10 mouse cellular contexts compared by ENCODE assay signal in the genomic region with DNA sequence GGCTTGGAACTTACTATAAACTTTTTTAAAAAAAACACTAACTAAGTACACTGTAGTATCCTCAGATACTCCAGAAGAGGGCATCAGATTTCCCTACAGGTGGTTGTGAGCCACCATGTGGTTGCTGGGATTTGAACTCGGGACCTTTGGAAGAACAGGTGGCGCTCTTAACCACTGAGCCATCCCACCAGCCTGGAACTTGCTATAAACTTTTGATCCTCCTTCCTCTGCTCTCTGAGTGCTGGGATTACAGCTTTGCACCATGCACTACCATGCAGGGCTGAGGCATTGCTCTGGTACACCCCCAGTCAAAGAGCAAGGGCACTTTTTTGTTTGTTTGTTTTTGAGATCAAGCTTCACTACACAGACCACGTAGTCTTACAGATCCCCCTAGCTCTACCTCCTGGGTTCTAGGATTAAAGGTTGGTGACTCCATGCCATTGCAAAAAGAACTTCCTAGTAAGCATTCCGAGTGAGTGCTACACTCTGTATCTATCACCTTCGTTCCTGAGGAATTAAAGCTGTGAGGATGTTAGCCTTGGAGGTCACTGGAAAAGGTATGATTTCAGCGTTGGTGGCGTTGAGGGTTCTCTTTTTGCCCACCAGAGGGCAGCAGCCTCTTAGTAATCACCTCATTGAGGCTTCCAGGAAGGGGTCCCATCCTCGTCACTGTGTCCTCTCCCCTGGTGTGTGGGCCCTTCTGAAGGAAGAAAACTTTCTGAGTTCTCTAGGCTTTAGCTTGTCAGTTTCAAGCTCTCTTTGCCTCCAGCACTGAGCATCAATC. TPM values are rescaled to one million over a fixed set of nuclear protein-coding genes. Genes with fewer than 3 reads are reported as not detected.
DNase-seq lines count a peak whose midpoint lies in the region; ATAC-seq and TF ChIP-seq lines count a peak whose summit lies in the region.
"Had no signal": no experiment of that assay in that cellular context is flagged by ENCODE, and none has a peak within 500 bp of the region (broad histone marks: within the 10 kb centered on the region; RNA-seq: fewer than 3 reads in every experiment).

No protein-coding gene starts in this region.

- H3K27me3 ChIP-seq in heart, embryonic 10.5 days (ENCODE audit: insufficient read depth, poor library complexity, severe bottlenecking): peaks cover 9% of the 10 kb centered on the region
- H3K27me3 ChIP-seq in heart, embryonic 12.5 days (replicated peaks): peaks cover 10% of the 10 kb centered on the region
- H3K27me3 ChIP-seq in midbrain, embryonic 14.5 days (ENCODE audit: control insufficient read depth, insufficient read depth, low read length): peaks cover 35% of the 10 kb centered on the region
- no peaks in the 10 kb centered on the region for H3K27me3 ChIP-seq in splenic B cell, adult 2 months (ENCODE audit: control insufficient read depth, insufficient read depth, low read length, poor library complexity, severe bottlenecking)
- H3K27me3 ChIP-seq: embryonic facial prominence, embryonic 15.5 days; lung, embryonic 15.5 days had no signal

- H3K4me2 ChIP-seq in heart, embryonic 12.5 days: no peak overlapping the region
- H3K4me2 ChIP-seq in midbrain, embryonic 14.5 days (ENCODE audit: low read length): no peak overlapping the region
- H3K4me2 ChIP-seq: embryonic facial prominence, embryonic 15.5 days; lung, embryonic 15.5 days had no signal

- no peak overlapping the region for H3K4me3 ChIP-seq in heart, embryonic 10.5 days
- H3K4me3 ChIP-seq in heart, embryonic 12.5 days: no peak overlapping the region
- H3K4me3 ChIP-seq in left cerebral cortex, adult 2 months: no peak overlapping the region
- no peak overlapping the region for H3K4me3 ChIP-seq in midbrain, embryonic 14.5 days (replicated peaks; ENCODE audit: low read depth, low read length)
- H3K4me3 ChIP-seq: embryonic facial prominence, embryonic 15.5 days; lung, embryonic 15.5 days had no signal

- WGBS in heart, embryonic 10.5 days: 27% methylated on average over 8 of the region's 8 CpGs
- WGBS in heart, embryonic 12.5 days: 26% methylated on average over 8 of the region's 8 CpGs
- 33% methylated on average over 8 of the region's 8 CpGs for WGBS in midbrain, embryonic 14.5 days

- no peak for ATAC-seq in heart, embryonic 12.5 days (ENCODE audit: insufficient number of reproducible peaks, low FRiP score)
- ATAC-seq in common myeloid progenitor, adult 5-6 weeks (replicated peaks; ENCODE audit: low read depth, poor library complexity, severe bottlenecking): peak; percentile 84
- no peak for ATAC-seq in midbrain, embryonic 14.5 days (ENCODE audit: low FRiP score, low TSS enrichment)

- H3K36me3 ChIP-seq in heart, embryonic 10.5 days: no peaks in the 10 kb centered on the region
- no peaks in the 10 kb centered on the region for H3K36me3 ChIP-seq in heart, embryonic 12.5 days
- H3K36me3 ChIP-seq in midbrain, embryonic 14.5 days (ENCODE audit: control insufficient read depth, insufficient read depth, low read length): no peaks in the 10 kb centered on the region
- H3K36me3 ChIP-seq in splenic B cell, adult 2 months (ENCODE audit: control insufficient read depth, insufficient read depth, low read length, poor library complexity, severe bottlenecking): no peaks in the 10 kb centered on the region
- H3K36me3 ChIP-seq: embryonic facial prominence, embryonic 15.5 days; lung, embryonic 15.5 days had no signal

- peak; percentile 89 for TF ChIP-seq CTCF in left cerebral cortex, adult 2 months (IDR thresholded peaks at IDR 0.05)

- peak; percentile 78 for DNase-seq in heart, embryonic 10.5 days (ENCODE audit: low spot score)
- DNase-seq in NIH3T3 (ENCODE audit: low read depth): peak; percentile 81
- DNase-seq in heart, postnatal 36 days: peak; percentile 62 to 73
- DNase-seq in left cerebral cortex, adult 2 months (ENCODE audit: extremely low spot score in 1 of 2, low spot score in 2 of 2): peak; percentile 50 to 53
- peak; percentile 92 for DNase-seq in midbrain, embryonic 14.5 days
- DNase-seq in splenic B cell, adult 2 months (ENCODE audit: low read depth, low spot score): peak; percentile 69

- peaks cover 10% of the 10 kb centered on the region for H3K4me1 ChIP-seq in heart, embryonic 10.5 days
- H3K4me1 ChIP-seq in heart, embryonic 12.5 days (replicated peaks): peaks cover 10% of the 10 kb centered on the region
- H3K4me1 ChIP-seq in midbrain, embryonic 14.5 days (ENCODE audit: control insufficient read depth, insufficient read depth, low read length): peaks cover 8% of the 10 kb centered on the region

- H3K9ac ChIP-seq in heart, embryonic 12.5 days: no peak overlapping the region
- H3K9ac ChIP-seq in midbrain, embryonic 14.5 days (replicated peaks; ENCODE audit: low read length): no peak overlapping the region
- H3K9ac ChIP-seq: embryonic facial prominence, embryonic 15.5 days; lung, embryonic 15.5 days had no signal

- no peaks in the 10 kb centered on the region for H3K9me3 ChIP-seq in heart, embryonic 10.5 days
- no peaks in the 10 kb centered on the region for H3K9me3 ChIP-seq in heart, embryonic 12.5 days (replicated peaks)
- H3K9me3 ChIP-seq in midbrain, embryonic 14.5 days (ENCODE audit: control insufficient read depth, low read length): no peaks in the 10 kb centered on the region
- H3K9me3 ChIP-seq: embryonic facial prominence, embryonic 15.5 days; lung, embryonic 15.5 days had no signal

- H3K27ac ChIP-seq in heart, embryonic 10.5 days: no peak overlapping the region
- no peak overlapping the region for H3K27ac ChIP-seq in heart, embryonic 12.5 days (ENCODE audit: poor library complexity, severe bottlenecking)
- H3K27ac ChIP-seq in left cerebral cortex, adult 2 months: no peak overlapping the region
- H3K27ac ChIP-seq in midbrain, embryonic 14.5 days (replicated peaks; ENCODE audit: low read depth, low read length): no peak overlapping the region
- H3K27ac ChIP-seq: embryonic facial prominence, embryonic 15.5 days; lung, embryonic 15.5 days had no signal

- intact Hi-C loops in heart, postnatal 36 days (cut with DNase I): loop anchor here (1.0 to 5.0 kb wide), 3 partner anchors 77 to 240 kb away; partner anchors contain the start of gene Psmb2
- intact Hi-C loops in left cerebral cortex, adult 2 months (cut with DNase I): loop anchor here (1.0 to 5.0 kb wide), 3 partner anchors 77 to 241 kb away; partner anchors contain the start of gene Psmb2

RNA-seq across cellular contexts. Expression of gene 5730409E04Rik, which starts 9.5 kb away (rescaled TPM):
- polyA plus RNA-seq in heart, embryonic 10.5 days (2016; fragmentation: Nextera tagmentation; extraction: Ambion mirVana): 1.1 and 1.6 TPM in 2 replicates
- polyA plus RNA-seq in heart, embryonic 12.5 days (2016; fragmentation: Nextera tagmentation; extraction: Ambion mirVana): 0.98 and 1.2 TPM in 2 replicates
- total RNA-seq in common myeloid progenitor, adult 5-6 weeks (2017): 2.8 and 4.0 TPM in 2 replicates
- total RNA-seq in heart, postnatal 36 days (2021): 10 to 100 TPM; 10.7 to 10.8 TPM
- total RNA-seq in left cerebral cortex, adult 2 months (2021): 10 to 100 TPM; 70.6 to 72.1 TPM
- 8.1 and 14.5 TPM in 2 replicates for polyA plus RNA-seq in midbrain, embryonic 14.5 days (2014; fragmentation: Nextera tagmentation; extraction: Ambion mirVana)

RNA-seq across cellular contexts. Expression of gene Clspn, which starts 43.4 kb away (rescaled TPM):
- 28.8 and 34.0 TPM in 2 replicates for polyA plus RNA-seq in heart, embryonic 10.5 days (2016; fragmentation: Nextera tagmentation; extraction: Ambion mirVana)
- polyA plus RNA-seq in heart, embryonic 12.5 days (2016; fragmentation: Nextera tagmentation; extraction: Ambion mirVana): 24.2 and 26.0 TPM in 2 replicates
- total RNA-seq in common myeloid progenitor, adult 5-6 weeks (2017): 85.0 and 136 TPM in 2 replicates
- under 1 TPM; 0.53 to 0.84 TPM for total RNA-seq in heart, postnatal 36 days (2021)
- total RNA-seq in left cerebral cortex, adult 2 months (2021): under 1 TPM; 0.63 to 0.75 TPM
- polyA plus RNA-seq in midbrain, embryonic 14.5 days (2014; fragmentation: Nextera tagmentation; extraction: Ambion mirVana): 5.0 and 8.1 TPM in 2 replicates

Comparison
In these comparisons a context has a peak if more than half of its experiments do, and no peak if none do; other contexts are left out.
1. RNA of gene 5730409E04Rik, which starts 9.5 kb away (total RNA-seq): 70.6 to 72.1 TPM in left cerebral cortex, adult 2 months; 10.7 to 10.8 TPM in heart, postnatal 36 days and 2.8 to 4.0 TPM in common myeloid progenitor, adult 5-6 weeks; every median in the first group is over 4 times any median in the second.
2. RNA of gene Clspn, which starts 43.4 kb away (total RNA-seq): 85.0 to 136 TPM in common myeloid progenitor, adult 5-6 weeks; 0.53 to 0.84 TPM in heart, postnatal 36 days and 0.63 to 0.75 TPM in left cerebral cortex, adult 2 months; every median in the first group is over 10 times any median in the second.
3. Peak in every context shown above with its lines, with median percentiles within 50 percentile points of each other: DNase-seq.